Mouse (Mus musculus): ENCODE results near the gene Esam.

GRCm38 (mm10) chr9:37567892-37568604 lies 40.2 kb downstream of the Esam start:
- TF ChIP-seq TAL1 (conservative IDR thresholded peaks at IDR 0.05; ENCODE audit: low read depth, low read length), result no peak
- no peak for TF ChIP-seq CTCF (IDR thresholded peaks at IDR 0.05; ENCODE audit: low read depth, low read length)
- TF ChIP-seq POLR2AphosphoS5 (IDR thresholded peaks at IDR 0.05; ENCODE audit: insufficient replicate concordance, low read depth, low read length), result no peak
- TF ChIP-seq GATA1 (IDR thresholded peaks at IDR 0.05; ENCODE audit: borderline replicate concordance, low read length), result no peak
- TF ChIP-seq GATA2 (IDR thresholded peaks at IDR 0.05; ENCODE audit: borderline replicate concordance, low read depth, low read length), result no peak
